Mouse (Mus musculus) mature B cell (primary cell): ENCODE data around the gene Ttc38.

Experiments
- in situ Hi-C: fragments of 300-500 bp; cut with MboI; formaldehyde crosslinking; loops from 2 replicates; pipeline ENCODE4 v1.14.3; 2019

Gene Ttc38

DNA sequence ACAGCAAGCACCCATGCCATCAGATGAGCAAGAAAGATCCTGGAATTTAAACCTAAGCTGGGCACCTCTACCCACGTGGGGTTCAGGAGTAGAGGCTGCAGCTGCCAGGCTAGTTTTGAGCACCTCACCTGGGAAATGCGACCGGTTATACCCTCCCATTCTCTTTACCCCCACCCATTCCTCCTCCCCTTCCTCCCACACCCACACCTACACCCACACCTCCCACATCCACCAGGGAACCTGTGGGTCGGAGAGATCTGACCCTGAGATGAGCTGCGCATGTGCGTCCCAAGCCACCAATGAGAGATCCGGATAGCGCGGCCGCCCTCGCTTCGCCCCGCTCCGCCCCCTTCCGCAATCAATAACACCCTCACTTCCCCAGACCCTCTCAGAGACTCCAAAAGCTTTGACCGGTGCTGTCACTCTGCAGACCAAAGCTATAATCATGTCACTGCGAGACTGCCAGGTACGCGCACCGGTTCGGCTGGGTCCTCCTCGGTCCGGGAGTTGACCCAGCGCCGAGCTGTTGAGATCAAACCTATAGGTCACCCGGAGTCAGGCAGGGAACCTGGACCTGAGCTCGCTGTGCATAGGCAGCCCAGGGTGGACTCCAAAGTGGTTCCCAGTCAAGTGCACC, at the start of gene Ttc38:
Ttc38 (plus strand) TSS at position 353 of the 637 bp plus-strand sequence.
- in situ Hi-C loops, result no loop called here

DNA sequence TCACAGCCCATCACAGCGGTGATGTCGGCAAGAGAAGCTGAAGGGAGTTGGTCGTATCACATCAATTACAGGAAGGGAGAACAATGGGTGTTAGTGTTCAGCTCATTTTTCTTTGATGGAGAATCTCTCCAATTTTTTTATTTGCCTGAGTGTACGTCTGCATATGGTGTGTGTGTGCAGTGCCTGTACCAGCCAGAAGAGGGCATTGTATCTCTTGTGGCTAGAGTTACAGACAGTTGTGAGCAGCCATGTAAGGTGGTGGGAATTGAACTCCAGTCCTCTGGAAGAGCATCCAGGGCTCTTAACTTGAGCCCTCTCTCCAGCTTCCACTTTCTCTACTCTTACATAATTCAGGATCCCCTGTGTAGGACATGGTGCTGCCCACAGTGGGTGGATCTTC, 49.0 kb upstream of the Ttc38 start:
- in situ Hi-C loops, result no loop called here

DNA sequence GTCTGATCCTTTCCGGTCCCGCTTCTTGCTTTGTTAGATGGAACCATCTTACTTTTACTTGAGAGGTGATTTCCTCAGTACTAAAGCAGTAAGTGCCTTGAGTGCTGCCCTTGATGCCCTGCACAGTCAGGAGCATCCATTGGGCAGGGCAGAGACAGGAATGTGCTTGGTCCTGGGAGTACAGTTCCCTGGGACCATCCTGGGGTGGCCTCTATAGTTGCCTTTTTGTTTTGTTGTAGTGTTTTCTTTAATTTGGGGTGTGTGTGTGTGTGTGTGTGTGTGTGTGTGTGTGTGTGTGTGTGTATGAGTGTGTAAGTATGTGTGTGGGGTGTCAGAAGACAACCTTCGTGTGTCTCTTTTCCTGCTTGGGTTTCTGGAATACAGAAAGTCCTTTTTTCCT, 47.8 kb upstream of the Ttc38 start:
- in situ Hi-C loops, result no loop called here

DNA sequence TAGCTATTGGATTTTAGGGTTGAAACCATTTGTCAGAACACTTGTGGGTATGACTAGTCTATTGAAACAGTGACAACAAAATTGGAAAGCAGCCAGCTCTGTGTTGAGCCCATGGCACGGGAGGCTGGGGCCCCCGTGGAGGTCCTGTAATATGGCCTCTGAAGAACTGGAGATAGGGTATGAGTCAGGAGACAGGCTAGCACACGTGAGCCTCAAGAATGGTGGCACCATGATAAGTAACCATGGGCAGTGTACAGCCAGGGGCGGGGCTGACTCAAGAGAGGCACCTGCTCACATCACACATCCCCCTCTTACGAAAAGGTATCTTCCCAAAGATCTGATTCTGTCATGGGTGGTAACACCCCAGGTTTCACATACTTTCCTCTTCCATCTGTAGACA, 45.4 kb upstream of the Ttc38 start:
- in situ Hi-C loops, result no loop called here

DNA sequence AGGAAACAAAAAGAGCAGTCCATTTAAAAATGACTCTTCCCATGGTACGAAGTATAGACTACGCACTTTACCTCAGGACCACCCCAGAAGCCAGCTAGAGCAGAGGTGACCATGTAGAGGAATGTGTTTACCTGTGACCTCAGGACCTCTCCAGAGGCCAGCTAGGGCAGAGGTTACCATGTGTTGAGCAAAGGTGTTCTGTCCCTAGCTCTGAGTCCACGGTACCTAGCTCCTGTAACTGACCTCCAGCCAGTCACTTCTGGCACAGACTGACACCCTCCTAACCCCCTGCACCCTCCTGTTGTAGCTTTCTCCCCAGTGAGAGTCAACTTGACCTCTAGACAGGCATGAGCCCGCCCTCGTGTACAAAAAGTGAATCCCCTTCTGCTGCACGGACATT, 44.6 kb upstream of the Ttc38 start:
- in situ Hi-C loops, result no loop called here

DNA sequence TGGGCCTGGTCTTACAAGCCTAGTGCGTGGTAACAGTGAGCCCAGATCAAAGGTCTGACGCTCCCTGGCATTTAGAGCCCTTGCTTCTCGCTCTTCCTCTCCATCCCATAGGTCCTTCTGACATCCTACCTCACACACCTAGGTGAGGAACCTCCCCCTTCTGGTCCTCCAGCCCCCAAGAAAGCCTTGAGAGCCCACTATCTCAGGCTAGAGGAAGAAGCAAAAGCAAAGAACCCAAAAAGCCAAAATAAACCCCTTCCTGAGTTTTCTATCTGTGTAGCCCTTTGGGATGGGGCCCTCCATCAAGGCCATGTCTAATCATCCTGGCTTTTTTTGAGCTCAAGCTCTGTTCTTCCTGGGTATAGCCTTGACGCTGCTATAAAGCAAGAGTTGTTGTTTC, 44.1 kb upstream of the Ttc38 start:
- in situ Hi-C loops, result no loop called here

DNA sequence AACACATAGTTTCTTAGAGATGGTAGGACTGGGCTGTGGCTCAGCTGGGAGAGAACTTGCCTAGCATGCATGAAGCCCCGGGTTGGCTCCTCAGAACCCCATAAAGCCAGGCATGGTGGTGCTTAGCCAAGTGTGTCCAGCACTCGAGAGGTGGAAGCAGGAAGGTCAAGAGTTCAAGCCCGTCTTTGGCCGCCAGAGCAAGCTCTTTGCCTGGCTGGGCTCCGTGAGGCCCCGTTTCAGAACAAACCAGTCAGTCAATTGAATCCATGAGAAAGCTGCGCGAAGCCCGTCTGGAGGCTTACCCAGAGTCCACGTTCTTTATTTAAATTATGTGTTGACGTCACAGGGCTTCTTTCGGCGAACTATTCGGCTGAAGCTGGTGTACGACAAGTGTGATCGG, 43.5 kb upstream of the Ttc38 start:
- in situ Hi-C loops, result no loop called here

DNA sequence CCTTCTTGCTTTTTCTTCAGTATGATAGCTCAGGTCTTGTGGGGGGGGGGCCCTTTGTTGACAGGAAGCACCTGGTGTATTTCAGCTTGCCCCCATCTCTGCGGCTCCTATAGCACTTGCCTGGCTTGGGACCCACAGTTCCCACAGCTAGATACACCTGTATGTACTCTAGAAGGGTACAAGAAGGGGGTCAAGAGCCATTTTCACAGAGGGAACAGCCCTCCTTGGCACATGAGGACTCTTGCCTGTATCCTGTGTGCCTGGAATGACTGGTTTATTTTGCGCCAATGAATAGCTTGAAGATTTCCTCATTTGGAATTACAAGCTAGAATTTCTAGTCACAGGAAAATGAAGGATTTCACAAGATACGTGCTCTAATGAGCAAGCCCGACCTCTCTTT, 40.7 kb upstream of the Ttc38 start:
- in situ Hi-C loops, result no loop called here

DNA sequence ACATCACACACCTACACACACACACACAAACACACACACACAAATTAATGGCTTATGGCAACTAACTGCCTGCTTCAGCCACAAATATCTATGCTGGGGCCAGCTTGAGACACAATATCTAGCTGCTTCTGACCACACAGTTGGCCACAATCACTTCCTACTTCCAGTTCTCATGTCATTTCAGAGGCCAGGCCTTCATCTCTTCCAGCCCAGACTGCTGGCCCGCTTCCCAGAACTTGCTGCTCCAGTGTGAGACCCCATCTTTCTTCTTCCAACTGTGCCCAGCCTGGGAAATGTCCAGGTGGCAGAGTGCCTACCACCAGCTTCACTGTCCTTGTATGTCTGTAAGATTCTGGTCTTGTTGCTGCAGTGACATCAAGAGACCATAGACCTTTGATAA, 39.3 kb upstream of the Ttc38 start:
- in situ Hi-C loops, result no loop called here

DNA sequence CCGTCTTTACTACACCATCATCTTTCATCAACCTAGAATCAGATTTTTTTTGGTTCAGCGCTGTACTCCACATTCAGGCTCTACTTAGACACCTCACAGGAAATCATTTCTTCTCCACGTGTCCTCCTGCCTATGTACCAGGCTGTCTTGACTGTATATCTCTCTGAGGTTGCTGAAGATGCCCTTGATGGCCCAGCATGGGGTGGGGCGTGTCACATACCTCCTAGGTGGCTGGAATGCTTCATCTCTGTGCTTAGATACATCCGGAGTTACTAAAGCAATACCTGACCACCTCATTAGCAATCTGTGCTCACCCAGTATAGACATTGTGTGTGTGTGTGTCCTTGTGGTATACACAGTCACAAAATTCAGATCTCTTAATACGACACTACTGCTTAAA, 36.6 kb upstream of the Ttc38 start:
- in situ Hi-C loops, result no loop called here

DNA sequence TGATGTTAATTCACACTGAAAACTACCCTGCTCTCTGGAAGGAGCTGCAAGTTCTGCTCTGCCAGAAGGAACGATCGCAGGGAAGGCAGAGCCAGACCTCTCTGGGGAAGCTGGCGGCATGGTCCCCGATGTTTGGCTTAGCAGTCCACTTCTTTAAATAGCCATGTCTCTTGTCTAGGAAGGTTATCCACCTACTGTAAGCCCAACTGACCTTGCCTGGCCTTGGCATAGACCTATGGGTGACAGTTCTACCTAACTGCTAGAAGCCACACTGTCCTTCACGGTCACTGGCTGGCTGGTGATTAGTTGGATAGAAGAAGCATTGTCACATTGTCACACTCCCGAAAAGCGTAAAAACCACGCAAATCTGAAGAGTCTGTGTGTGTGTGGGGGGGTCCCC, 33.4 kb upstream of the Ttc38 start:
- in situ Hi-C loops, result no loop called here

DNA sequence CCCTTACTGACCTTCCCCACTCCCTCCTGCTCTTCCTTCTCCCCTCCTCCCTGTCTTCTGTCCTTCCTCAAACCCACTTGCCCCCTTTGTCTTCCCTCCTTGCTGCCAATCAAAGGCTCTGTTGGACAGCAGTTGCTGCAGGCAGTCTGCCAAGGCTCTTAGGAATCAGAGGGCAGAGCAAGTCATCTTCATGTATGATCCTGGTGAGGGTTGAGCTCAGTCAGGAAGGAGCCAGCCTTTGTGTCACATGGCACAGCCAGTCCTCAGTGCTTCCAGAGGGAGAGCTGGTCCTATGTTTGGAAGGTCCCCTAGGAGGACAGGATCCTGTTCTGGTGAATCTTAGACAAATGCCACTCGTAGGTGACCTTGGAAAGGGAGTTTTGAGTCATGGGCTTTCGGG, 29.2 kb upstream of the Ttc38 start:
- in situ Hi-C loops, result no loop called here

DNA sequence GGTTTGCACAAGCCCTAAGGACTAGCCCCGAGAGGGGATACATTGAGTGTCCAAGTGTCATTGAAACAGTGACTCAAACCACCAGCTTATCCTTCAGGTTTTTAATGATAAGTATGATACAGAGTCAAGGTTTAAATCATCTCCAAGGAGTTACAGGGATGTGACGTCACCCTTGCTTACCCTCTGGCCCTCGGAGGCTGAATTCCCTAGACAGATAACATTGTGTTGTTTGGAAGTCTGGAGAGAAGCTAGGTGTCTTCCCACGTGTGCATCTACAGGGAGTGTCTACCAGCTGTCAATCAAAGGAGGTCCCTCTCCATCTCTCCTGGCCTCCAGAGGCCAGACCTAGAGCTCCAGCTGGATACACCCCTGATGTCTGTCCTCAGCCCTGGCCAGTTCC, 25.2 kb upstream of the Ttc38 start:
- in situ Hi-C loops, result no loop called here

DNA sequence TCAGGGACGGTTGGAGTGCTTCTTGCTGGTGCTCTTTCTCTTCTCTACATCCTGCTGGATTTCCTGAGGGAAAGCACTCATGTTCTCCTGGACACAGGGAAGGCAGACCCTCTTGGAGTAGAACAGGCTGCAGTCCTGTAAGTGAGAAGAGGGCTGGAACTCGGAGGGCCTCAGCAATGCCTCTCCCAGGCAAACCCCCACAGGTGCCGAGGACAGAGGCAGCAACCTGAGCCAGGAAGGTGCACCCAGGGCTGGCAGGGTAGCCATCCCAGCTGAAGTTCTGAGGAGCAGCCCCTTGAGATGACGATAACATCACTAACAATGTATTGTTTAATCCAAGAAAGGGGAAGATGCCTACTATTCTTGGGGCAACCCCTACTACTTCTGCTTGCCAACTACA, 24.7 kb upstream of the Ttc38 start:
- in situ Hi-C loops, result no loop called here

DNA sequence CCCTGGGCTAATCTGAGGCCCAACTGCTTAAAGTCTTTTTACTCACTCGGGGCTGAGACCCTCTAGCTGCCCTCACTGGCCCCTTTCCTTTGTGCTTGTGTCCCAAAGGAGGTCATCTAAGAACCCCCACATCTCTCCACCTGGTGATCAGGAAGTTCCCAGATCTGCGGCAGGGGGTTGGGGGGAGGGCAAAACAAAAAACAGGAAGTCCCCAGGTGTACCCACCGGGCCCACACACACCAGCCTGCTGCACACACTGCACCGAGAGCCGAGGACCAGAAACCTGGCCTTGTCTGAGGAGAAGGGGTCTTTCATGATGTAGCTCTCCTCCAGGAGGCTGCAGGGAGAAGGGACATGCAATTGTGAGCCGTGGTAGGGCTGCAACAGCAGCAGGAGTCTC, 24.1 kb upstream of the Ttc38 start:
- in situ Hi-C loops, result no loop called here

DNA sequence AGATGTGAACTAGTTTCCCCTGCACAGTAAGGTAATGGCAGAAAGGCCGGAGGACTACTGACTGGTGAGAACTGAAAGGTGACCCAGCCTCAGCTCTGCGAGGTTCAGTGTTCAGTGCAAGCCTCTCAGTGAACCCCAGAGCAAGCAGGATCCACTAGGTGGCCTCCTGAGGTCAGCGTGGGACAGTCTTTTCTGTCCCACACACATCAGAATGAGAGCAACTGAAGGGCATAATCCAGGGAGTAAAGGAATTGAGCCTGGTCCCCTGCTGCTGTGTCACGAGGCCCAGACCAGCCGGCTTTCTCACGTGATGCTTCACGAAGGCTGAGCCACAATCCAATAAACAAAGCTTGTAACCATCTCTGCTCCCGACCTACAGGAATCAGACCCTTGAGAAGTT, 23.7 kb upstream of the Ttc38 start:
- in situ Hi-C loops, result no loop called here

DNA sequence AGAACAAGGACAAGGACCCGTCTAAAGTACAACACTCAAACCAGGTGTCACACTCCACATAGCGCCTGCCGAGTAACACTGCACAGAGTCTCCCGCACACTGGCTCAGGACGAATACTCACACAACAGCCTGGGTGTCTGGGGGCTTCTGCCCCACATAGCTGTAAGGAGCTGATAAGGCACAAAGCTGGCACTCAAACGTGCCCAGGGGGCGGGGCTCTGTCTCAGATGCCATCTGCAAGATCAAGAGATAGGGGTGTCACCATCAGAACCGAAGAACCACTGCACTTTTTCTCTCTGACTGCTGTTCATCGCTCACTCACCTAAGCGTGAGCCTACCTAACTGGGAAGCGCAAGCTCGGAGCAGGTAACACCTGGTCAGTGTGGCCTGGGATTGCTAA, 23.0 kb upstream of the Ttc38 start:
- in situ Hi-C loops, result no loop called here

DNA sequence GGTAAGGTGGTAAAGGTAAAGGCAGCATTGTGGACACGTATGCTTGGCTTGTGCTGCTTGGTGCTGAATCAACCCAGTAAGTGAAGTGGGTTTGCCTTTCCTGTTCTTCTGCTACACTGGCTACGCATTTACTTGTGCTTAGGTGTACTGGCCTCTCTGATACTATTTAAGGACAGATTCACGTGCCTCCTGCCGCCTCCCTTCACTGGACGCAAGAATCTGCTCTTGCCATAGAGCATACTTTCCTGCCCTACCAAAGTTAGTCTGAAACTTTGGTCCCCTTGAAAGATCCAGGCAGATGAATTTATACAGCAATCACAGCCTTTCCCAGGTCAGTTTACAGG, 21.7 kb upstream of the Ttc38 start:
- in situ Hi-C loops, result no loop called here

DNA sequence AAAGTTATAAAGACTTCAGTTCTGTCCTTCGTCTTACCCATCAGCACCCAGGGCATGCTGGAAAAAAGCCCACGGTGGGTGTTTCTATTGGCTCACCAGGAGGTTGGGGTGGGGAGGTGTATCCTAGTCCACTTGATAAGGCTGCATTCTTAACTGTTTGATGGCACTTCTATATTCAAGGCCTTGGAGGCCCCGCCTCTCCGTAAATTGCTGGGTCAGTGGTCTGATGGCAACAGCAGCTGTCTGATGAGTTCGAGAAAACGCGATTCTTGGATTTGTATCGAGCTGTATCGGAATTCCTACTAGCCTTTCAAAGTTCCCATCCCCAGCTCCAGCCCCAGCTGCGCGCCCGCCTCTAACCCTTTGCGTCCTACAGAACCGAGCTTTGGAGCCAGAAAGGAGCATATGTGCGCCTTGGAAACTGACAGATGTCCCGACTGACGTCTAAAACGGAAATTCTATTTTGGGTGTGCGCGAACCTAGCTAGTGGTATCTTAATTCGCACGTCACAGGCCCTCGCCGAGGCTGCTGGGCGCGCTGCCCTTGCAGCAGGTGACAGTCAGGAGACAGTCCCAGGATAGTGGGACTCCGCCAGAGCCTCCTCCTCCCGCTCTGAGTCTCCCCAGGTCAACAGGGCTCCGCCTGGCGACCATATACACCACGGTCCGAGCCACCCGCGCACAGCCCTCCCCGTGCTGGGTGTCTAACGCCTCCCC, 21.1 kb upstream of the Ttc38 start:
- in situ Hi-C loops, result no loop called here

DNA sequence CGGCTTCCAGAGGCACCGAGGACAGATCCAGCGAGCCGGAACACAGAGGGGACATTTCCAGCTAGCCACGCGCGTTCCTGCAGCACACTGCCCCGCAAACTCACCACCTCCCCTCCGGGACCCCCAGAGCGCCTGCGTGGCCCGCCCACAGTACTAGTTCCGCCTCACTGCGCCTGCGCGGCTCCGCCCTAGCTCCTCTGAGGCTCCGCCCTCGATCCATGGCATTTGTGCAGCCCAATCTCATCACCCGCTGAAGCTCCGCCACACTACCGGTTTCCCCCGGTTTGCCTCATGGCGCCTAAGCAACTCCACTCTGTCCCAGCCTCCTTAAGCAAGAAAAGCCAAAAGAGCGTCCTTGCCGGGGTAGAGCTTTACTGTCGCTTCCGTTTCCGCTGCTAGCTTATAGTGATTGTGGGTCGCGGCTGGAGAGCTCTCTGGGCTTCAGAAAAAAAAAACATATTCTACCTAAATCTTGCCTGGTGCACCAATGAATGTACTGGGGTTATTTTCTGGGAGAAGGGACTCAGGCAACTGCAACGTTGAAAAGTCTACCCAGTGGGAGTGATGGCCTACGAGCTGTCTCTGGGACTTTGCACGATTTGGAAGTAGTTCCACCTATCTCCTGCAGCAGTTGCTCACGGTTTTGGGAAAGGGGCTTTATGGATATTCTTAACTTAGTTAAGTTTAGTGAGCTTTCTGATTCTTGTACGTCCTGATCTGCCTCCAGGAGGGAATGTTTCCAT, 20.4 kb upstream of the Ttc38 start, which contains the start of gene Cdpf1:
Cdpf1 (minus strand) TSS at position 163 of the 743 bp plus-strand sequence.
- in situ Hi-C loops, result no loop called here

DNA sequence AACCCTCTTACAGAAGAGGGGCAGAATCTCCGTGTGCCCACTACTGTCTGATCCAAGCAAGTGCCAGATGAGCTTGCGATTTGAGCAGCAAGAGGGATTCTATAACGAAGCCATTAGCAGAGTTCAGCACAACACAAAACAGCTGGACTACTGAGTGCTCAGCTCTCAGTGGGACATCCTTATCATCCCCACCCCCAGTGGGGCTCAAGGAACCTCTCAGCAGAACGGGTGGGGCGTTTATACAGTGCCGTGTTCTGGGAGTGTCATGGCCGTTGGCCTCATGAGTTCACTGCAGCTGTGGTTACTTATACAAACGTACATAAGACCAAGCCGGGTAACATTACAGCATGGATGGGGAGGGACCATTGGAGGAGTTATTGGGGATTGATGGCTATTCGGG, 18.7 kb upstream of the Ttc38 start:
- in situ Hi-C loops, result no loop called here

DNA sequence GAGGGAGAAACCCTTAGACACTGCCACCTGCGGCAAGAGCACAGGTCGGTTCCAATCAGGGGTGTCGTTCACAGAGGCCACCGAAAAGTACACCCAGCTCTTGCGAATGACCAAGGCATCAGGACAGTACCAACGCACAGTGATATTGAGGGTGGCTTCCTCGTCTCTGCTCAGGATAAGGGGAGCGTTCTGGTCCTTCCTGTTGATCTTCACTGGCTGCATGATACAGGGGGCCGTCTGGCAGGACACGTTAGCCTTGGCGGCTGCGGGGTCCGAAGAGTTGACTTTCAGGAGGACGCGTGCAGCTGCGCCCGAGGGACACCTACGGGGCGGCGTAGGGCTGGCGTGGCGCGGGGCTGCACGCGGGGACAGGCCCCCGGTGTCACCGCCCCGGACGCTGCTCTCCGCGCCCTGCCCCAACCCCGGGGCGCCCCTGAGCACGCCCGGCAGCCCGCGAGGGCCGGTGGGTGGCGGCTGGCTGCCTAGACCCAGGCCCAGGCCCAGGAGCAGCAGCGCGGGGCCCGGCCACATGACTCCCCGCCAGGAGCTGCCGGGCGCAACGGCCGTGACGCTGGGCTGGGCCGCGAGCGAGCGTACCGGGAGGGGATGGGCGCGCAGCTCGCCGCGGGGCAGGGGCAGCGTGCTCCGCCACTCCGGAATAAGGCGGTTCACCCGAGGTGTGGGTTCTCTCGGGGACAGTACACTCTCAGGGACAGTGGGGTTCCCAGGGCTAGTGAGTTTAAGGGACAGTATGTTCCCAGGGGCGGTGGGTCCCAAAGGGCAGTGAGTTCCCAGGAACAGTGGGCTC, 10.7 kb upstream of the Ttc38 start, which contains the start of gene Pkdrej:
Pkdrej (minus strand) TSS at position 532 of the 808 bp plus-strand sequence.
- in situ Hi-C loops, result no loop called here
